ENCODE assay signal across 8 mouse cellular contexts in the genomic region with DNA sequence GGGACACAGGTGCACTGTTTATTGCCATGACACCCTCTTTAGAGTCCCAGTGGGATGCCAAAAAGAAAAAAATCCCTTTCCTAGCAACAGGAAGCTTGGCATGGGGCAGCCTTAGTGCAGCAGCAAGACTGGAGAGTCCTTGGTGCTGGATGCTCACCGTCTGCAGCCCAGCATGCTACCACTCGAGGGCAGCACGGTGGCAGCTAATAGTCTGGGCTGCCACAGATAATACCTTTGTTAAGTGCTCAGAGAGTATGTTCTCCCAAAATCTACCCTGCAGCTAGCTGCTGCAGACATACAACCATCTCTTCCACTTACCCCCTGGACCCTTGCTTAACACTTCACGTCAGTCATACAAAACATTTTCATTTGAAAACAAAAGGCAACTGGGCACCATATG. TPM values are rescaled to one million over a fixed set of nuclear protein-coding genes. Genes with fewer than 3 reads are reported as not detected.
DNase-seq lines count a peak whose midpoint lies in the region; ATAC-seq and TF ChIP-seq lines count a peak whose summit lies in the region.

No protein-coding gene starts in this region.

- TF ChIP-seq CTCF in gastrocnemius, adult 2 months (IDR thresholded peaks at IDR 0.05): peak; percentile 51
- TF ChIP-seq CTCF in cortical plate, adult 2 months (IDR thresholded peaks at IDR 0.05; ENCODE audit: extremely low read depth, insufficient read depth, low read length): peak; percentile 69

- no peak for TF ChIP-seq POLR2A in cortical plate, adult 2 months (IDR thresholded peaks at IDR 0.05; ENCODE audit: extremely low read depth, insufficient read depth, low read length)

- intact Hi-C loops in gastrocnemius, adult 2 months (cut with DNase I): no loop called here

- H3K9ac ChIP-seq in midbrain, embryonic 13.5 days (replicated peaks): no peak overlapping the region
- H3K9ac ChIP-seq in midbrain, embryonic 11.5 days (ENCODE audit: low read length): no peak overlapping the region

- peaks cover 18% of the 10 kb centered on the region for H3K4me1 ChIP-seq in midbrain, embryonic 13.5 days (replicated peaks)
- H3K4me1 ChIP-seq in midbrain, embryonic 11.5 days (ENCODE audit: control insufficient read depth, insufficient read depth, low read length): peaks cover 7% of the 10 kb centered on the region
- H3K4me1 ChIP-seq in cortical plate, adult 2 months (ENCODE audit: control insufficient read depth, insufficient read depth, low read length): 0 out of 2 replicates have a peak, but pooled peaks cover 2% of the 10 kb centered on the region

- 17% methylated on average over 4 of the region's 4 CpGs for WGBS in midbrain, embryonic 13.5 days
- 24% methylated on average over 4 of the region's 4 CpGs for WGBS in midbrain, embryonic 11.5 days

- H3K4me2 ChIP-seq in midbrain, embryonic 13.5 days (replicated peaks): no peak overlapping the region
- H3K4me2 ChIP-seq in midbrain, embryonic 11.5 days: no peak overlapping the region

- H3K4me3 ChIP-seq in gastrocnemius, adult 2 months: no peak overlapping the region
- H3K4me3 ChIP-seq in midbrain, embryonic 13.5 days (replicated peaks): no peak overlapping the region
- H3K4me3 ChIP-seq in midbrain, embryonic 11.5 days (ENCODE audit: low read depth, low read length): no peak overlapping the region
- H3K4me3 ChIP-seq in cortical plate, adult 2 months (ENCODE audit: insufficient read depth, low read length): no peak overlapping the region

- H3K9me3 ChIP-seq in midbrain, embryonic 13.5 days: no peaks in the 10 kb centered on the region
- H3K9me3 ChIP-seq in midbrain, embryonic 11.5 days (ENCODE audit: control insufficient read depth, low read length): no peaks in the 10 kb centered on the region

- H3K27me3 ChIP-seq in midbrain, embryonic 13.5 days: no peaks in the 10 kb centered on the region
- H3K27me3 ChIP-seq in midbrain, embryonic 11.5 days (ENCODE audit: control insufficient read depth, insufficient read depth, low read length): no peaks in the 10 kb centered on the region

- peak; percentile 42; the same call in 1 of the 2 replicates for ATAC-seq in midbrain, embryonic 13.5 days
- no peak for ATAC-seq in midbrain, embryonic 11.5 days (ENCODE audit: low FRiP score)

- H3K27ac ChIP-seq in gastrocnemius, adult 2 months: no peak overlapping the region
- H3K27ac ChIP-seq in midbrain, embryonic 13.5 days: no peak overlapping the region
- no peak overlapping the region for H3K27ac ChIP-seq in midbrain, embryonic 11.5 days (ENCODE audit: low read depth, low read length)
- H3K27ac ChIP-seq in cortical plate, adult 2 months (ENCODE audit: insufficient read depth, low read length): no peak overlapping the region

- DNase-seq in gastrocnemius, adult 2 months: peak; percentile 27
- DNase-seq in gastrocnemius, adult 18-20 months (ENCODE audit: low spot score): no peak
- DNase-seq in midbrain, embryonic 11.5 days (ENCODE audit: low spot score, missing footprints): no peak
- peak; percentile 46 for DNase-seq in right cerebral cortex, postnatal 4 days
- DNase-seq in layer of hippocampus, adult 11-12 months (ENCODE audit: low spot score): no peak
- no peak for DNase-seq in layer of hippocampus, adult 9-10 months (ENCODE audit: low spot score)

- no peaks in the 10 kb centered on the region for H3K36me3 ChIP-seq in midbrain, embryonic 13.5 days
- H3K36me3 ChIP-seq in midbrain, embryonic 11.5 days (ENCODE audit: control insufficient read depth, insufficient read depth, low read length): no peaks in the 10 kb centered on the region

RNA-seq across cellular contexts. Expression of a gene that starts 19.5 kb away (rescaled TPM):
- total RNA-seq in gastrocnemius, adult 2 months (2021): 10 to 100 TPM; 26.0 to 43.4 TPM
- total RNA-seq in gastrocnemius, adult 18-20 months (2021): 10 to 100 TPM; 27.3 to 33.8 TPM
- 25.3 and 25.5 TPM in 2 replicates for polyA plus RNA-seq in midbrain, embryonic 13.5 days (2015; fragmentation: Nextera tagmentation; extraction: Ambion mirVana)
- polyA plus RNA-seq in midbrain, embryonic 11.5 days (2014; fragmentation: Nextera tagmentation; extraction: Ambion mirVana): 36.2 and 37.4 TPM in 2 replicates
- polyA plus RNA-seq in cortical plate, adult 2 months (2012; rRNA removed): 49.4 and 51.7 TPM in 2 replicates

RNA-seq across cellular contexts. Expression of a gene that starts 55.4 kb away (rescaled TPM):
- 10 to 100 TPM; 40.6 to 59.3 TPM for total RNA-seq in gastrocnemius, adult 2 months (2021)
- total RNA-seq in gastrocnemius, adult 18-20 months (2021): 10 to 100 TPM; 53.7 to 60.4 TPM
- 7.3 and 9.3 TPM in 2 replicates for polyA plus RNA-seq in midbrain, embryonic 13.5 days (2015; fragmentation: Nextera tagmentation; extraction: Ambion mirVana)
- 10.1 and 11.4 TPM in 2 replicates for polyA plus RNA-seq in midbrain, embryonic 11.5 days (2014; fragmentation: Nextera tagmentation; extraction: Ambion mirVana)
- polyA plus RNA-seq in cortical plate, adult 2 months (2012; rRNA removed): 51.8 and 52.1 TPM in 2 replicates

Comparison
In these comparisons a context has a peak if more than half of its experiments do, and no peak if none do; other contexts are left out.
1. DNase-seq: peak in gastrocnemius, adult 2 months (single experiment) and right cerebral cortex, postnatal 4 days (single experiment); none in gastrocnemius, adult 18-20 months (single experiment), midbrain, embryonic 11.5 days (single experiment), layer of hippocampus, adult 11-12 months (single experiment) and layer of hippocampus, adult 9-10 months (single experiment).